Mouse (Mus musculus) bone marrow, adult 2 months (tissue): ENCODE data around the gene Atxn1. TPM values are rescaled to one million over a fixed set of nuclear protein-coding genes. Genes with fewer than 3 reads are reported as not detected.

Experiments used
- H3K27ac ChIP-seq: fragments of 200-500 bp; 2 replicates; pipeline ENCODE4 v1.5.1; 2012; ENCODE audit warnings: low read depth, mild to moderate bottlenecking, control low read depth, inconsistent platforms, low read length; ENCODE audit not compliant: control insufficient read depth, poor library complexity, insufficient read depth
- H3K4me1 ChIP-seq: fragments of 200-500 bp; 2 replicates; pipeline ENCODE4 v1.6.1; 2011; ENCODE audit warnings: low read length; ENCODE audit not compliant: control insufficient read depth, insufficient read depth
- H3K4me3 ChIP-seq: fragments of 200-500 bp; replicated peaks from 2 replicates; pipeline ENCODE3; 2011; ENCODE audit warnings: mild to moderate bottlenecking, low read depth, low read length, control low read depth; ENCODE audit not compliant: control insufficient read depth
- CTCF ChIP-seq: fragments of 200-500 bp; IDR thresholded peaks from 2 replicates; pipeline ENCODE4 v1.5.1; 2011; ENCODE audit warnings: low read length, control low read depth; ENCODE audit not compliant: control insufficient read depth, insufficient read depth
- POLR2A ChIP-seq: fragments of 200-500 bp; IDR thresholded peaks from 2 replicates; pipeline ENCODE4 v1.6.1; 2011; ENCODE audit warnings: low read depth, mild to moderate bottlenecking, control low read depth, low read length, borderline replicate concordance; ENCODE audit not compliant: control insufficient read depth
- WGBS: fragments of 180-500 bp; shearing (Covaris S2); methylation state at CpG from one replicate; pipeline ENCODE4 v1.1.7; 2018; 5-methylcytosine and 5-hydroxymethylcytosine counted together
- polyA plus RNA-seq: library from polyadenylated mRNA; stranded (reverse); fragments of >200 nt; gene quantifications from 2 replicates; pipeline ENCODE4 v1.2.4, GENCODE M21; 2011; ENCODE audit warnings: low replicate concordance; ENCODE audit not compliant: missing spikeins, insufficient read depth, insufficient read length

Gene Atxn1
- polyA plus RNA-seq, 1 experiment, result 5.8 TPM

DNA sequence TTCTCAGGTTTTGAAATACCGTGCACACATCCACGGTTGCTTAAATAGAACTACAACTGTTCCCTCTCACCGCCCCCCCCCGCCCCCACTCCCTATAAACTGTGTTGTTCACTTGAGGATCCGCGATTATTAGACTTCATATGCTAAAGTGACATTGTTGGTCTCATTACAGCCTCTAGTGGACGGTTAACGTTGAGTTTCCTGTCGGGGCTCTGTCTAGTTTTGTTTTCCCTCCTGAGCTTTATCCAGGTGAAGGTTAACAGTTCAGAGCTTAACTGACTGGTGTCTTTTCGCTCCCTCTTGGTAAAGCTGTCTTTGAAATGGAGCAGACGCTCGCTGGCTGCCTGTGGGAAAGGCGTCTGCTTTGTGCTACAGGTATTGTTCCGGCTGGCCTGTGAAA lies 1.8 kb upstream of the Atxn1 start:
- no peak overlapping the region for H3K27ac ChIP-seq
- TF ChIP-seq POLR2A (no peak), CTCF (no peak)
- peaks cover 2% of the 10 kb centered on the region for H3K4me1 ChIP-seq
- 7% methylated on average over 14 of the region's 14 CpGs for WGBS
- H3K4me3 ChIP-seq, result no peak overlapping the region

DNA sequence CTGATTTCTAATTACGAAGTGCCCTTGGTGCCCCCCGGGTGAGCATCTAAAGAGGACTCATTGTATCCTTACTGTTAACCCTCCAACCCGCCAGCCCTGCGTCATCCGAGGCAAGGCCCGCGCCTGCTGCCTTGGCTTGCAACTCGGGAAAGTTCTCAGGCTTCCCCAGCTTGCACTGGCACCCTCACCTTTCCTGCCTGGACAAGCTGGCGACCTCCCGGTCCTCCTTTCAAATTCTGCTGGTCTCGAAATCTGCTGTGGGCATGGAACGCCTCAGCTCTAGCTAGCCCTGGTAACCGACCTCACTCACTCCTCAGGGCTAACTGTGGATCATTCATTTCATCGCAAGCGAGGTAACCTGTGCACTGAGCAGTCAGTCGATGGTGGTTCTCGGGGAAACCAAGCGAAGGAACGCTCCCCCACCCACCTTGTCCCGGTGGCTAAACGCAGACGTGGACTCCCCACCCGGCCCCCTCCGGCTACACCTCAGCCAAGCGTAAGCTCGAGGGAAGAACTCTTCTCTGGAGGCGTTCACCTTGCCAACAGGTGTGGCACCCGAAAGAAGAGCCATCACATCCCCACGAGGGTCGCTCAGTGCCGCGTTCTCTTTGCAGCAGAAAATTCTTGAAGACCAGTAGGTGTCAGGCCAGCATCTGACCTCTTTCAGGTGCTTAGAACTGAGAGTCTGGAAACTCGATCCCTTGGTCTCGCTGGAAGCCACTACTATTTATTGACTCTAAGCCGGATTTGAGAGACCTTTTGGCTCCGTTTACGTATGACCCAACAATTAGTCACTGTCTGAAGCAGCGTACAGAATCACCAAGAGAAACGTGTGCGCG lies 1.0 kb upstream of the Atxn1 start:
- Histone ChIP-seq H3K4me1 (peaks cover 2% of the 10 kb centered on the region), H3K27ac (peak overlapping the region; percentile 70; the same call in 1 of the 2 replicates), H3K4me3 (peak overlapping the region; percentile 93)
- TF ChIP-seq POLR2A (no peak), CTCF (no peak)
- under 1% methylated on average over 41 of the region's 41 CpGs for WGBS

- peak overlapping the region; percentile 93 for H3K4me3 ChIP-seq
- H3K27ac ChIP-seq, result peak overlapping the region; percentile 97
- under 1% methylated on average over 34 of the region's 39 CpGs for WGBS
- TF ChIP-seq POLR2A (no peak), CTCF (no peak)
- H3K4me1 ChIP-seq, result peaks cover 2% of the 10 kb centered on the region
Observed at GRCm38 (mm10) chr13:45964331-45964852, 416 bp downstream of the Atxn1 start.

GRCm38 (mm10) chr13:45963497-45964330 lies 1.1 kb downstream of the Atxn1 start:
- Histone ChIP-seq H3K27ac (peak overlapping the region; percentile 97), H3K4me1 (peaks cover 2% of the 10 kb centered on the region)
- under 1% methylated on average over 89 of the region's 95 CpGs for WGBS

GRCm38 (mm10) chr13:45962776-45963175 lies 2.0 kb downstream of the Atxn1 start:
- TF ChIP-seq POLR2A, result no peak
- TF ChIP-seq CTCF, result no peak
- no peak overlapping the region for H3K4me3 ChIP-seq

More at GRCm38 (mm10) chr13:45963497-45964330, 1.1 kb downstream of the Atxn1 start:
- TF ChIP-seq CTCF (no peak), POLR2A (0 out of 2 replicates have a peak, but pooled peaks have one; percentile 41)
- peak overlapping the region; percentile 93 for H3K4me3 ChIP-seq

GRCm38 (mm10) chr13:45961871-45962630 lies 2.8 kb downstream of the Atxn1 start:
- H3K4me3 ChIP-seq, result no peak overlapping the region
- TF ChIP-seq CTCF (no peak), POLR2A (no peak)
- no peak overlapping the region for H3K27ac ChIP-seq
- peaks cover 2% of the 10 kb centered on the region for H3K4me1 ChIP-seq
- WGBS, result 24% methylated on average over 9 of the region's 9 CpGs

More at GRCm38 (mm10) chr13:45962776-45963175, 2.0 kb downstream of the Atxn1 start:
- no peak overlapping the region for H3K27ac ChIP-seq
- 2% methylated on average over 5 of the region's 5 CpGs for WGBS
- peaks cover 2% of the 10 kb centered on the region for H3K4me1 ChIP-seq

GRCm38 (mm10) chr13:45960311-45960965 lies 4.4 kb downstream of the Atxn1 start:
- no peak overlapping the region for H3K4me3 ChIP-seq
- 83% methylated on average over 14 of the region's 14 CpGs for WGBS
- TF ChIP-seq CTCF, result no peak
- no peak for TF ChIP-seq POLR2A
- H3K27ac ChIP-seq, result no peak overlapping the region
- peaks cover 2% of the 10 kb centered on the region for H3K4me1 ChIP-seq
